Mouse (Mus musculus): ENCODE results near the gene Poll. TPM values are rescaled to one million over a fixed set of nuclear protein-coding genes. Genes with fewer than 3 reads are reported as not detected.

Poll gene
- total RNA-seq (2021), result 10 to 100 TPM; 14.8 to 15.1 TPM
- long read RNA-seq, experiment 1, transcript Poll-201 (9 exons, 2,324 nt), result major isoform, 7 of 10 reads
- long read RNA-seq, experiment 1, partial matches to known transcripts, result 2 of 10 reads
- long read RNA-seq, experiment 1, other reads (novel, unspliced or antisense), result 1 of 10 reads
- long read RNA-seq, experiment 2, transcript Poll-201 (9 exons, 2,324 nt), result major isoform, 5 of 5 reads
- long read RNA-seq, experiment 2, partial matches to known transcripts, result 0 of 5 reads
- long read RNA-seq, experiment 2, other reads (novel, unspliced or antisense), result 0 of 5 reads

DNA sequence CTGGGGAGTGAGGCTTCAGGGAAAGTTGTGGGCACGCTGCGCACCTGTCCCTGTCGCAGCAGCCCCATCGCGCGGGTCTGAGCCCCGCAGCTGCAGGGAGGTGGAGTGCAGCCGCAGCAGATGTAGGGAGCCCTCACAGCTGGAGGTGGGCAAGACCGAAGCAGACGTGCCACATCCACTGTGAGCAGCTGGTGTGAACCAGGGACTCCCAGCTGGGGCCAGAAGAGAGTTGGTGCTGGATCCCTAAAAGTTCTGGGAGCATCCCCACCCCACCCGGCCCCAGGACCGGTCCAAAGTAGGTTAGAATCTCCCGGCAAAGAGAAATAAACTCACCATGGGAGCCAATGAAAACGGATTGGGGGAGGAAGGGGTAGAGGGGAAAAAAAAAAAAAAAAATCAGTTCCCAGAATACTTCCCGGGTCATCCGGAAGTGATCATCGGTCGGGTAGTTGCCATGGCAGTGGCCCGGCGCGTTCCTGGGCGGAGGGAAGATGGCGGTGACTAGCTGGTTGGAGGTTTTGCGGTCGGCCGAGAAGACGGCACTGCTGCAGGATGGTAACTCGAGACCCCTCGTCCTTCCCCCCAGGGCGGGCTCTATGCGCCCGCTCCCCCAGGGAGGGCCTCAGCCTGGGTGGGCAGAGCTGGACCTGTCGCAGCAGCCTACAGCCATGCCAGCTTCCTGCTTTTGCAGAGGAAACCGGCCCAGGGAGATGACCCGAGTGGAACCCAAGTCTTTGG lies at the start of gene Poll, which contains the start of gene Gm17018:
Gene Poll, minus strand, starts transcription at position 379 of the 738 bp plus-strand sequence.
Gene Gm17018, plus strand, starts transcription at position 463 of the 738 bp plus-strand sequence.
- peak; percentile 86 for DNase-seq (ENCODE audit: low spot score)

DNA sequence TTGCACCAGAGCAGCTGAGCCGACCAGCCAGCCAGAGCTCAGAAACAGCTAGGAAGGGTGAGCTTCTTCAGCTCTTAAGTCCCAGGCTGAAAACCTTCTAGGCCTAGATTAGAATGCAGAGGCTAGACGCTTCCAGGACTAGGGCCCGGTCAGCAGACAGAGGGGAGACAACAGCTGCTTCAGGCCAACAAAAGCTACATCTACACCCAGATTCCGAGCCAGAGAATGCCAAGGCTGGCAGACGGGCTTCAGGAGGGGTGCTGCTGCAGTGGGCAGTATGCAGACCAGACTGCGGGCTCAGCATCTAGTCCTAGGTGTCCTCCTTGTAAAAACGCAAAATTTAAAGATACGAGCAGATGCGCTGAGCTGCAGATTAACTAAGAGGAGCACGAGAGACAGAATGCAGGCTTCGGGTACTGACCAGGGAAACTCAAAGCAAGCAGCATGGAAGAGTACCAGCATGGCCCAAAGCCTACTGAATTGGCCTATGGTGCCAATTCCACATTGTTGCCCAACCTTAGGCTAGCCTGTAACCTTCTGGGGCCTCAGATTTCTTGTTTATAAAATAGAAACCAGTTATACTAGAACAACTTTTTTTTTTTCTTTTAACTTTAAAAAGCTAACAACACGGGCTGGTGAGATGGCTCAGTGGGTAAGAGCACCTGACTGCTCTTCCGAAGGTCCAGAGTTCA lies 48.5 kb upstream of the Poll start:
- no peak for DNase-seq (ENCODE audit: low spot score)

DNA sequence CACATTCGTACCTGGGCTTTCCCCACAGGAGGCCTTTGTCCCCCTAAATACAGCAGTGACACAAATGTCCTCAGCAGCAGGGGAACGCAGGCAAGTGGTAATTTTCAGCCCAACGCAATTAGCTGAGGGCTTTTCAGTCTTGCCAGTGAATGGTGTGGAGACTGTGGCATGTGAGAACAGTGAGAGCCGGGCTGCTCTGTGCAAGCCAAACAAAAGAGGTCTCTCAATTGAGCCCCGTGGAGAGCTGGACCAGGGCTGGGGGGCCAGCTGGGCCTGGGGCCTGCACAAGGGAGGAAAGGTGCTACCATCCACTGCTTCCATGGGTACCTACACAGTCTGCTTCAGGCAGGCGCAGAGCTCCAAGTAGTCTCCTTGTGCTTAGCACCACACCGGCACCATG lies 47.1 kb upstream of the Poll start:
- DNase-seq (ENCODE audit: low spot score), result no peak

DNA sequence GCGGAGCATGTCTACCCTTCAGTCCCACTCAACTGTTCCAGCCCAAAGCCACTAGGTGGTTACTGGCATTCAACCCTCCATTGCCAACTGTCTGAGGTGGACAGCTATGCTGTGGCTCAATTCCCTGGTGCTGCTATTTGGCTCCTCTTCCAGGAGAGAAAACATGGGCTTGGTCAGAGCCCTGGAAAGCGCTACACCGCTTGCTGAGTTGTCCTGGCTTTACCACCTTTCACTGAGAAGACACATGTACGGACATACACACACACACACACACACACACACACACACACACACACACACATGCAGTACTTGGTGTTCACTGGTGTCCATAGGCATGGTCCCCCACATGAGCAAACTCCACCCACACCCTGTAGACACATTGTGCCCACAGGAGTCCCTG lies 46.4 kb upstream of the Poll start:
- no peak for DNase-seq (ENCODE audit: low spot score)

- DNase-seq (ENCODE audit: low spot score), result no peak
These were observed 42.3 kb upstream of the Poll start for GRCm38 (mm10) chr19:45602606-45603005.

DNA sequence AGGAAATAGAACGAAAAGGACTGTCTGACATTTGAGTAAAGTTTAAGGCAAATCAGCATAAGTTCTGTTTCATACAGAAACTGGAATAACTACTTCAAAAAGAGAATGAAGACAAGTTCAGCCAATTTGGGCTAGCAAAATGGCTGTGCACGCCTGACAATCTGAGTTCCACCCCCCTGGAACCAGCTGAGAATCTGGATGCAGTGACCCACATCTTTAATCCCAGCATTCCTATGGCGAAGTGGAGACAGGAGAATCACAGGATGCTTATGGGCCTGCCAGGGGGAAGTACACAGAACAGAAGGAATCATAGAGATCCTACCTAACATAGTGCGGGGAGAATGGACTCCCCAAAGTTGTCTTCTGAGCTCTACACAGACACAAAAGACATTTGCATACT lies 36.8 kb upstream of the Poll start:
- DNase-seq (ENCODE audit: low spot score), result no peak

GRCm38 (mm10) chr19:45596434-45596833 lies 36.1 kb upstream of the Poll start:
- DNase-seq (ENCODE audit: low spot score), result no peak

- peak; percentile 47 for DNase-seq (ENCODE audit: low spot score)
These were observed 35.7 kb upstream of the Poll start for GRCm38 (mm10) chr19:45596019-45596418.

DNA sequence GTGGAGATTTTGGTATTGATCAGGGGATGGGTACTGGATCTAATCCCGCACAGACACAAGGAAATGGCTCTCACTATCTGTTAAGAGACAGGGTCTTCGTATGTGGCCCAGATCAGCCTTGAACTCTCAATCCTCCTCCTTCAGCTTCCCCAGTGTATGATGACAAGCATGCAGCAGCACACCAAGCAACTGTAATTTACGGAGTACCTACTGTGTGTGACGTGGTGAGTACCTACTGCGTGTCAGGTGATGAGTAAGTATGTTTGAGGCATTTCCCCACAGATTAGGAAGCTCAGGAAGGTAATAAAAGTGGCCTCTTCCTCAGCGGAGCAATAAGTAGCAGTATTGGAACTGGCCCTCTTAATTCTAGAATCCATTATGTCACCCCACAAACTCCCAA lies 35.1 kb upstream of the Poll start:
- no peak for DNase-seq (ENCODE audit: low spot score)

- DNase-seq (ENCODE audit: low spot score), result no peak
These were observed 33.7 kb upstream of the Poll start for GRCm38 (mm10) chr19:45594079-45594478.

GRCm38 (mm10) chr19:45592916-45593315 lies 32.6 kb upstream of the Poll start:
- DNase-seq (ENCODE audit: low spot score), result no peak

DNA sequence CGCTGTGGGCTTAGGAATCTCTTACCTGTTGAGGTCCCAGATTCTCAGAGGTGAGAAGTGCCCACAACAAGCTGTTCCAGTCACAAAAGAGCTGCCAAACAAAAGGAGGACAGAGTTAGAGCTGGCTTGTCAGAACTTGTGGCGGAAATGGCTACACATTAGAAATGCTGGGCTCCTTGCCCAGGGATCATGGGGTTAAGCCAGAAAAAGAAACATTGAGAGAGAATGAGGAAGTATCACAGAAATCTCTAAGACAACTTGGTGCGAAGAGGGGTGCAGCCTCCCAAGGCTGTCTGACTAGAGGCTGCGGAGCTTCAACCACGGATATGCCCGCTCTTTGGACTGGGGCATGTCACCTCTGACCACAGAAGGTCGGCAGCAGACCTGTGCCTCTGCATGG lies 31.4 kb upstream of the Poll start:
- peak; percentile 60 for DNase-seq (ENCODE audit: low spot score)

GRCm38 (mm10) chr19:45589761-45590160 lies 29.4 kb upstream of the Poll start:
- no peak for DNase-seq (ENCODE audit: low spot score)

DNA sequence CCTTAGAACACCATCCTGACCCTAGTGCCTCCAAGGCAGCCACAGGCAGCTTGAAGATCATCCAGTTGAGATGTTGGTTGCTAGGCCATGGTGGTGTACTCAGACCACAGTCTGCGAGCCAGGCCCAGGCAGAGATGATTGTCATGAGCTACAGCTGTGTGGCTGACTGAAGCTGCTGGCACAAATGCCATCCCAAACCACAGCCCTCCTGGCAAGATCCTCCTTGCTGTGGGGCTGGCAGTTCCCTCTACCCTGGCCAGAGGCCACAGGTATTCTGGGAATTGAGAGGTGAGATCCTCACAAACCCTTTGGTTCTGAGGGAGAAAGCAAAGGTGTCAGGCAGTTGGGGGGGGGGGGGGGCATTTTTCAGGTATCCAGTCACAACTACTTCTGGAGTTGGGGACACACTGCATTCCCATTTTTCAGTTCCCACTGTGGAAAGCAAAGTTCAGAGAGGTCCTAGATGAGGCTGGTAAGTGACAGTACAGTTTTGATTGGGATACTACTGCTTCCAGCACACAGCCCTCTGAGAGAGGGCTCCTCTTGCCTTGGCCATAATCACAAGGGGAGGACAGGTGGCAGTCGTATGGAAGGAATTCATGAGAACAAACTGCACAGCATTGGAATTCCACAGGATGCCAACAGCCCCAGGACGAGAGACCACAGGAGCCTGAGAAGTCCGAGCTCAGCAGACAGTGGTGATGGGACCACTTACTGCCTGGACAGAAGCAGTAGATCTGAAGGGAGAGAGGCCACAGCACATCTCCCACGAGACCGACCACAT lies 27.4 kb upstream of the Poll start:
- DNase-seq (ENCODE audit: low spot score), result peak; percentile 39

- no peak for DNase-seq (ENCODE audit: low spot score)
These were observed 26.5 kb upstream of the Poll start for GRCm38 (mm10) chr19:45586850-45587249.

DNA sequence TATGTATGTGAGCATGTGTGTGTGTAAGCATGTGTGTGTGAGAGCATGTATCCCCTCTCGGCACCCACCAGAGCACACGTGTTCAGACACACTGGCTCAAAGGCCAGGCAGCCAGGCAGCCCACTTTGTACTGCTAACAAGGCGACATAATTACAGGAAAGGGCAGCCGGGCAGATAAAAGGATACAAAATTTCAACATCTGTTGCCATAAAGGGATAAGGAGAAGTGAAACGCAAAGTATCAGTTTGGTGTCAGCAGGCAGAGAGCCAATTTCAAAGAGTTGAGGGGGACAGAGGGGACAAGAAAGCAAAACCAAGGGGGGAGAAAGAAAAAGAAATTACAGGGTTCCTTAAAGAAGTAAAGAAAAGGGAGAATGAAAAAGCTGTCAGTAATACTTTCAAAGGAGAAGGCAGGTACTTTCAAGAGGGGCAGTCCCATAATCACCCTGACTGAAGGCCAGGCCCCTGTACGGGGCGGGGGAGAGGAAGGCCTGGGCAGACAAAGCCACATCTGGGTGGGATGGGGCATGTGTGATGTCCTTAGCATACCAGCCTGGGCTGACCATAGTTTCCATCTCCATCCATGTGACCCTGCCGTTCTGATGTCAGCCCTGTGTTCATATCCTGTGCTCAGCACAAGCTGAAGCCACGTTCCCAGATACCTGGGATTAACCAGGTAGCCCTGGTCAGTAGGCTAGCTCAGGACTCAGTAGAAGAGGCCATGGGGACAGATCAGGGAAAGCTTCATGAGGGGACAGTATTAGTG lies 24.7 kb upstream of the Poll start:
- no peak for DNase-seq (ENCODE audit: low spot score)

- no peak for DNase-seq (ENCODE audit: low spot score)
These were observed 22.8 kb upstream of the Poll start for GRCm38 (mm10) chr19:45583136-45583535.

- no peak for DNase-seq (ENCODE audit: low spot score)
These were observed 21.8 kb upstream of the Poll start for GRCm38 (mm10) chr19:45582161-45582560.

- DNase-seq (ENCODE audit: low spot score), result no peak
These were observed 20.9 kb upstream of the Poll start for GRCm38 (mm10) chr19:45581257-45581656.

DNA sequence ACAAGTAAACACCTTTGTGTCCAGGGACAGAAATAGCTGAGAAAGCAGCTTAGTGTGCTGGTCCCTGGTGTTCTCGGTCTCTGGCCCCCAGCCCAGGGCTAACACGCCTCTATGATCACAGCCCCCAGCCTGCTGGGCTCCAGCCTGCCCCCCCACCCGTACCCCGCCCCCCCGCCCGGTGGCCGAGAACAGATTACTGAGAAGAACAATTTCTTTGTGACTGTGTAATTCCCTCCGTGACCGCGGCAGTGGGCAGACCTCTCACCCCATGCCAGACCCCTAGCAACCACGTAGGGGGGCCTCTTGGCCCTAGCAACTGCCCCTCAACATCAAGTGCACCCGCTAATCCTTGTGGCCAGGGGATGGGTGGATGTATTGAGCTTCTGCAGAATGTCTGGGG lies 19.9 kb upstream of the Poll start:
- no peak for DNase-seq (ENCODE audit: low spot score)

GRCm38 (mm10) chr19:45579416-45579815 lies 19.1 kb upstream of the Poll start:
- no peak for DNase-seq (ENCODE audit: low spot score)

Data from gastrocnemius, adult 18-20 months (tissue).